Mouse (Mus musculus): ENCODE data around the gene Rhobtb1.

Gene Rhobtb1

DNA sequence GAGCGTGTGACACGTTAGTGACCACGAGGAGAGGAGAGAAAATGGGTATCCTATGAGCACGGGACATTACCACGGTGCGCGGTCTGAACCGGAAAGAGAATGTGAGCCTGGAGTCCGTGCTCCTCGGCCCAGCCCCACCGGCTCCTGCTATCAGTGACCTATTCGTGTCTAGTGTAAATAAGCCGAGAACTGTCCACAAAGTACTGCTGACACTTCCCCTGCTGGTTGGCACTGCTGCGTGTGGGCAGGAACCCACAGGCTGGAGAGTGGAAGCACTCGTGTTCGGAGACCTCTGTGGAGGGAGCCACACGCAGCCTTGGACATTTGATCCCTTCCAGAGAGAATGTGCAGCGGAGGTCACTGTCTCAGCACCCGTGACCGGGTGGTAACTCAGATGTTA is at the start of gene Rhobtb1:
Gene Rhobtb1, plus strand, starts transcription at position 390 of the 400 bp plus-strand sequence.
- no peak for DNase-seq (ENCODE audit: extremely low spot score, low spot score)

DNA sequence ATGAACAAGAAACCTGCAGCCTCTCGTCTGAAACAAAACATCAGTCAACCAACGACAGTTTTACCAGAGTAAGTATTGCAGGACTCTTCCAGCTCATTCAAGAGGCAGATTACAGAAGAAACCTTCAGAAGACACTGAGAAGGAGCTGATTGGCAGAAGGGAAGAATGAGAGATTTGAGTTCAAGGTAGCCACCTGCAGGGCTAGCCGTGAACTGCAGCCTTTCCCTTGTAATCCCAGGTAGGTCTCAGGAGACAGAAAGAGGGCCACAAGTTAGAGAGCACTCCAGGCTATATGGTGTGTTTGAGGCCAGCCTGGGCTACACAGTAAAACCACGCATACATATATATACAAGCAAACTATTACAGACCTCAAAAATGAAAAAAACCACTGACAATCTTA is 49.2 kb upstream of the Rhobtb1 start:
- DNase-seq (ENCODE audit: extremely low spot score, low spot score): peak; percentile 35

DNA sequence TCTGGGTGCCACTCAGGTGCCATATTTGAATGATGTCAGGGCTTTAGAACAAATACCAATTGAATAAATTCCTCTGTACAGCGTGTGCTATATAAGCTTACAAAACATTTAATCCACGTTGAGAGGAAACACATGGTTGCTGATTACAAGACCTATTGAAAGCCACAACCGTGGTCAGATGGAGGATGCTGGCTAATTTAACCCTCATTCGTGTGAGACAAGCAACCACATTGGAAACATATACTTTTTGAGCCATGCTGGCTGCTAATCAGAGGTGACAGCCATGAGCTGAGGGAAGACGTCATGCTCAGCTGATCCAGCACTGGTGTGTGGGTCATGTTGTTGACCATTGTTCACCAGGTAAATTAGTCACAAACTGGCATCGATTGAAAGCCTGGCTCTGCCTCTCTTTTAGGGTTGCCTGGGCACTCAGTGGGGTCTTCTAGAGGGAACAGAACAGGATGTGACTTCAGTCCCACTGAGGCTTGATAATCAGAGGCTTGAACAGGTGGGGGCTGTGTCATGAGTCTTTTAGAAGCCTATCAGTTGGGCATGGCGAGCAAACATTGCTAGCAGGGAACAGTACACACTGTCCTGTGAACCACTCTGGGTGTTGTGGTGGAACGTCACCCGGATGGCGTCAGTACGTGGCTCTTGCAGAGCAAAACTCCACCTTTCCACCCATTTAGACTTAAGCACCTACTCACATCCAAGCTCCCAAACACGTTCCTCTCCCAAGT is 46.9 kb upstream of the Rhobtb1 start:
- DNase-seq (ENCODE audit: extremely low spot score, low spot score): no peak

DNA sequence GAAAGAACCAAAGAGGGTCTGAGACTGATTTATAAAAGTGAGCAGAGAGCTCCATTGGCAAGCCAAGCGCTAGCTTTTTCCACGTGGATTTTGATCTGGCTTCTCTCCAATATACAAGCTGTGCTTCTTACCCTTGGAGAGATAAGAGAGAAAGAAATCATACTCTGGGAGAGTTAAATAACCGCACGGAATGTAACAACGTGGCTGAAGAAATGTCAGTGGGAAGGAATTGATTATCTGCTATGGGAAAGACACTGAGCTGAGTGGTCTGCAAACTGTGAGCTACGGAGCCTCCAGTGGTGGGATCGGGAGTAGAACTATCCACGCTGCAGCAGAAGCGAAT is 46.4 kb upstream of the Rhobtb1 start:
- no peak for DNase-seq (ENCODE audit: extremely low spot score, low spot score)

DNA sequence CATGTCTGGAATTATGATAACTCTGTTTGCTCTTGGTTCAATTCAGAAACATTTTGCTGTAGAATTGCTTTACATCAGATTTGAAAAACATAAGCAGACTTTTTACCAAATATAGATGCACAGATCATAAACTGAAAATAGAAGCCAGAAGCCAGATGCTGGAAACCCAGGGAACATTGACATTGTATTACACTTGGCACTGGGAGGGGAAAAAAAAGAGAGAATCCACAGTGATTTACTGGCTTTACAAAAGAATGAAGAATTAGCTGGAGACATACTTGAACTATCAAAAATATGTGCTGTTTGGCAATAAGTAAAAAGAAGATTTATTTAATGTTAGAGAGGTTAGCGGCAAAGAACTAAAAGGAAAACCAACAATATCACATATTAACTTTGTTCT is 44.4 kb upstream of the Rhobtb1 start:
- no peak for DNase-seq (ENCODE audit: extremely low spot score, low spot score)

DNA sequence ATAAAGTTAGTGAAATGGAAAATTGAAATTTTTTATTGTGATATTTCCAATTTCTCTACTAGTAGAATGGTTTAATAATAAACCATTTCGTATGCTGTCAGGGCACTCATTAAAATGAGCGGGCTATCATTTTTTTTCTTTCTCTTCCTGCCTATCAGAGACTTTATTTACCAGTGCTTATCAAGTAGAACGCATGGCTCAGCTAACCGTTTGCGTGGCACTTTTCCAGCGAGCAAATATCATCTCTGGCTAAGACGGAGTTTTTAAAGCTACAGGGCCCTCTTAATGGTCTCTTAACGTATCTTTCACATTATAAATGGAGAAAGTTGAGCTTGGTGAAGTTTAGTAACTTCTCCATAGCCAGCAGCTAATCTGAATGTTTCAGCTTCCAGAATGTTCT is 44.0 kb upstream of the Rhobtb1 start:
- no peak for DNase-seq (ENCODE audit: extremely low spot score, low spot score)

DNA sequence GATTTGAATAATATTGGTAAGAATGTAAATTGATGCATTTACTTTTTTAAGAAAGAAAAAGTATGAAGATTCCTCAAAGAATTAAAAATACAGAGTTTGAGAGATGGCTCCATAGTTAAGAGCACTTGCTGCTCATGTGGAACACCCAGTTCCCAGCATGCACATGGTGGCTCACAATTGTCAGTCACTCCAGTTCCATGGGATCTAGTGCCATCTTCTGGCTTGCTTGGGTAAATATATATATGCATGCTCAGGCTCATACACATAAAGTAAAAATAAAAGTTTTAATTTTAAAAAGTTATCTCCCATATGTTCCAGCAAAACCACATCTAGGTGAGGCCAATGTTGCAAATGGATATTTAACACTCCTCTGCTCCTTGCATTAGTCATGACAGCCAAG is 36.9 kb upstream of the Rhobtb1 start:
- no peak for DNase-seq (ENCODE audit: extremely low spot score, low spot score)

DNA sequence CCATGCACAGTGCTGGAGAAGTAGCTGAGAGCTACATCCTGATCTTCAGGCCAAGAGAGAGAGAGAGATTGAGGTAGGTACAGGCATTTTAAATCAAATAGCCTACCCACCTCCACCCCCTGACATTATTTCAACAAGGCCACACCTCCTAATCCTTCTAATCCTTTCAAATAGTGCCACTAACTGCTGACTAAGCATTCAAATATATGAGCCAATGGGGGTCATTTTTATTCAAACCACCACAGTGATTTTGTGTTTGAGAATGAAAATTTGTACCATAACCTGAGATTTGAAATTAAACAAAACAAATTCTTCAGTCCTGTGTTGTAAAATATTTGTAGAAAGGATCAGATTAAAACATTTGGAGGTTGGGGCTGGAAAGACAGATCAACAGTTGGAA is 33.2 kb upstream of the Rhobtb1 start:
- no peak for DNase-seq (ENCODE audit: extremely low spot score, low spot score)

DNA sequence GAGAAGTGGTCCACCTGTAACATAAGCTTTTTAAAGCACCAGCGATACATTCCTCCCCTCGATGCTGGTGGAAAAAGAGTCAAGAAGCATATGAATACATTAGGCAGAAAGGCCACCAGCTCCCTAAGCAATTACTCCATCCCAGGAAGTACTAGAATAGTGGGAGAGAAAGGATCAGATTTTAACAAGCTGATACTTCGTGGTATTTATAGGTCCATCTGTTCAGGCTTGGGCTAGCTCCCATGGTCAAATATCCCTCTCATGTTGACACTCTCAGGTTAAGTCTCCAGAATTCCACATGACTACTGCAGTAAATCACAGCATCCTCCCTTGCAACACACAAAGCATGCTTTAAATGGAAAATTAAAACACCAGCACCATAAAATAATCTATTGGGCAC is 32.3 kb upstream of the Rhobtb1 start:
- DNase-seq (ENCODE audit: extremely low spot score, low spot score): no peak

DNA sequence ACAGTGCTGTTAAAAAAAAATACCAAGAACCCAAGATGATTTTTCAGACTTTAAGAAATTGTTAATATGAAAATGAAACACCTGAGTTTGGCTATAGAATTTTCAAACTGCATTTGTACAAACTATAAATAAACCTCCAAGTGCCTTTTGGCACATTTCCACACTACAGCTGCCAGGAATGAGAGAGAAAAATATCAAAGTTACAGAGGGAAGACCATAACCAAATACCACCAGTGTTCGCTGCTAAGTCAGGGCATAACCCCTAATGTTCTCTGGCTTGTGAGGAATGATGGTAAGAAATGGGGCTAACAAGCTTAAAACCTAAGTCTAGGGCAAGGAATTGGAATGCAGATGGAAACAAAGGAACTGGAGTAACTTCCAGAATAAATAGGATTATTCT is 31.8 kb upstream of the Rhobtb1 start:
- no peak for DNase-seq (ENCODE audit: extremely low spot score, low spot score)

DNA sequence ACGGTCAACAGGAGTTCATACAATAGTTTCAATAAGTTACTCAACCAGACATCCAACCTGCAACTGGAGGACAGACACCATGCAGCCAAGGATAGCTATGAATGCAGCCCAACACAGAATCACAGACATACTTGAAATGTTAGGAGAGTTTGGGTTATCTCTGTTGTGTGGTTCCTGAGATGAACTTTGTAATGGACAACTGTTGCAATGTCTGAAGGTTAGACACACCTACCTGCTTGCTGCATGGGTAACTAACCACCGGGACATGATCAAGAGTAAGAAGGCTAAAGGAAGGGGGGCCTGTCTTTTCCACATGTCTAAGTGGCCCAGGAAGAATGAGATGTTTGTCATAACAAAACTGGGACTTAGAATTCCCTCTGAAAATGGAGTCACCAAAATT is 24.7 kb upstream of the Rhobtb1 start:
- no peak for DNase-seq (ENCODE audit: extremely low spot score, low spot score)

DNA sequence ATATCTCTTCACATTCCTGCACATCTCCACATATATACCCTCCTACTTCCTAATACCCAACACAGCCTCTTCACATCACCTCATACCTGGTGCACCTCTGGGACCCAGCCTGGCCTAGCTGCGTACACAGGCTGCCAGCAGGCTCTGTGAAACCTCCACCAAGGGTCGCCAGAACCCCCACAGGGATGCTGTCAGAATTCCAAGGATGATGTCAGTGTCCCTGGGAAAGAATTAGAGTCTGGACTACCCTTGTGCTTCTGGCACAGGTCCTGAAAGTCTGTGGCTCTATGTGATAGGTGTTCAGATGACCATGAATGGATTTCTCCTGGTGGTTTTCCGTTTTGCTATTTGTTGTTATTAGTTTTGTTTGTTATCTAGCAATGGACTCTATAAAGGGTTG is 22.7 kb upstream of the Rhobtb1 start:
- DNase-seq (ENCODE audit: extremely low spot score, low spot score): no peak

DNA sequence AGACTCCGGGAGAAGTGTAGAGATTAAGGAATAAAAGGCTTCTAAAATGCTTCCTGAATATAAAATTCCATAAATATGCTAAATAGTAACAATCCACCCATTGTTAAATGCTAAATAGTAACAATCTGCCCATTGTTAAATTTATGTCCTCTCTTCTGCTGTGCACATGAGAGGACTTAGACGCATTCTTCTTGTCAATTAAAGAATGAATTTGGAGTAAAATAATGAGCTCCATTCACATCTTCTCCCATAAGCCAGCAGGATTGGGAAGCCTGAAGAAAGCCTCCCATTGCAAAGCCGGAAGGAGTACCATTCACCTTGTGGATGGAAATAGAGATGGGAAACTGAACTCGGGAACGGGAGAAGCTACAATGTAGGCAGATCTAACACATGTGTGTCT is 20.6 kb upstream of the Rhobtb1 start:
- DNase-seq (ENCODE audit: extremely low spot score, low spot score): no peak

DNA sequence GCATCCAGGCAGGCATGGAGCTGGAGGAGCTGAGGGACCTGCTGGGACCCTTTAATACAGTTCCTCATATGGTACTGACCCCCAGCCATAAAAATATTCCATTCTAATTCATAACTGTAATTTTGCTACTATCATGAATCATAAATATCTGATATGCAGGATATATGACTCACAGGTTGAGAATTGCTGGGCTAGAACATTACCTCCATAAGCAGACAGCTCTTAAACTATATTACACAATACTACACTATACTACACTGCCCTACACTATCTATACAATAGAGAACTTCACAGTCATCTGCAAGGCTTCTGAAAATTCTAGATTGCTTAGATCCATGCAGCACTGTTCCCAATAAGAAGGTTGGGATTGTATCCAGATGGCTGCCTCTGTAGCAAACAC is 16.9 kb upstream of the Rhobtb1 start:
- DNase-seq (ENCODE audit: extremely low spot score, low spot score): no peak

DNA sequence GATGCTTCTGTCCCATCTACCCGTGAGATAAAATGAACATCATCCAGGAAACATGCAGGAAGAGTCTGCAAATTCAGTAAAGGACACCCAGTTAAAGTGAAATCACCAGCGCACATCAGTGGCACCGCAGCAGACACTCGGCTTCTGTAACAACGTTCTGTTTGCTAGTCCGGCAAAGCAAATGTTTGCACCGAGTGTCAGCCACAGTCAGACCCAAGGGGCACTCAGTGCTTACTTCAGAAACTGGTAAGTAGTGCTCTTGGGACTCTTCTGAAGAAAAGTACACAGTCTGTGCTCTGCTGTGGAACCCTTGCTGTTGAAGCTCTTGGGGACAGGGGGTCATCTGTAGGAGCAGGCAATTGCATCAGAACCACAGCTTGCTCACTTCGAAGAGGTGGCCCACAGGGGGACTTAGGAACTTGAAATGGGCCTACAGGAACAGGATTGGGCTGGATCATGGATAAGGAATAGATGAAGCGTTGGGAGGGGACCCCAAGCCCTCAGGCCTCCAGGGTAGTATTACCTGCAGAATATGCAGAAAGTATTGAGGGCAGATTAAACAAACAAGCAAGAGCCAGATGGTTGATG is 14.9 kb upstream of the Rhobtb1 start:
- DNase-seq (ENCODE audit: extremely low spot score, low spot score): no peak

DNA sequence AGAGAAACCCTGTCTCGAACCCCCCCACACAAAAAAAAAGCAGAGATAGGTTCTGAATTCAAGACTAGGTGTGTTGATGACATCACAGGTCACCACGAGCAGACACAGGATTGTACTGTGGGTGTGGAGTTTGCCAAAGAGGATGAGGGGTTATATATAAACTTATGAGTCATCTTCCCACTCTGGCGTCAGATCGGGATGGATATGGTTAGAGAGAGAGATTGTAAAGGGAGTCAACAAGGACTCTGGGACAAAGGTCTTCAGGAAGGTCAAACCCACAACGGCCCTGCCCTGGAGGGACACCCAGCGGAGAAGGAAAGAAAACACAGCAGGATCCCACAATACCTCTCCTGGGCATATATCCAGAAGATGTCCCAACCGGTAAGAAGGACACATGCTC is 2.0 kb upstream of the Rhobtb1 start:
- DNase-seq (ENCODE audit: extremely low spot score, low spot score): no peak

DNA sequence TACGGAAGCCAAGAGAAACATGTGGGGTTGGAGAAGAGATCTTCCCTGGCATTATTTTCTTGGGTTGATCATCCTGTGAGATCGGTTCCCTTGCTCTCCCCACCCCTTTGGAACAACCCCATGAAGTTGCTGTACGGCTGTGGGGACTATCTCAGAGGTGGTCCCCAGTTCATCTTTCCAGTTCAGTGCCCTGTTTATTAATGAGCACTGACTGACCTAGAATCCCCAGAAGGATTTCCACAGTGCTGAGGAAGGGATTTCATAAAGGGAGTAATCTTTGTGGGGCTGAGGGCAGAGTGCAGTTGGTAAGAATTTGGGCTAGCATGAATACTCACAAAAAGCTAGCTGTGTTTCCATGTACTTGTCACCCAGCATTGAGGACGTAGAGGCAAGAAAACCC is 1.7 kb downstream of the Rhobtb1 start:
- DNase-seq (ENCODE audit: extremely low spot score, low spot score): no peak

DNA sequence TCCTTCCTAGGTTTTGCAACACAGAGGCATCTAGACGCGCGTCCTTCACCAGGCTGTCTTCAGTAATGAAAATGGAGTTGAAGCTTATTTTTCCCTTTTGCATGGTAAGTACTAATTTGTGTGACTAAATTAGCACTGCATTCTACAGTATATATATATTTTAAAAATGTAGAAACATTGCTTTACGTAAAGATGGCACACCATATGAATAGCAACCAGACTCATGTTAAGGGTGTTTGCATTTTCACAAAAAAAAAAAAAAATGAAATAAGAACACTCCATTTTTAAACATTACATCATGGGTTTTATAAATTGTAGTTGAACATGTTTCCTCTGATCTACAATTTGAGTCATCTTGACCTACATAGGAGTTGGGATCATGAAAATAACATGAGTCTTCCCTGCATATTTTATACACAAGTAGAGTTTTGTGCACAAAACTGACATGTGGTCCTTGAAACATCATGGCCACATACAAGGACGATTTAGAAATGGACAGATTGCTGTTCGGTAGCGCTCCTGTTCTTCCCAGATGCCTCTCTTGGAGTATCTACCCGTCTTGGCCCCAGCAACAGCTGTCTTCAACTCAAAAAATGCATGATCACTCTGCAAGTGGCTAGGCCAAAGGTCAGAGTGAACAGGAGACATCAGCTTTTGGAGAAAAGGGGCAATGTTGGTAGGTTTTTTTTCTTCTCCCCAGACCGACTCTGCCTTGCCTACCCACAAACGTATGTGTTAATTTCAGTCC is 4.4 kb downstream of the Rhobtb1 start:
- DNase-seq (ENCODE audit: extremely low spot score, low spot score): no peak

DNA sequence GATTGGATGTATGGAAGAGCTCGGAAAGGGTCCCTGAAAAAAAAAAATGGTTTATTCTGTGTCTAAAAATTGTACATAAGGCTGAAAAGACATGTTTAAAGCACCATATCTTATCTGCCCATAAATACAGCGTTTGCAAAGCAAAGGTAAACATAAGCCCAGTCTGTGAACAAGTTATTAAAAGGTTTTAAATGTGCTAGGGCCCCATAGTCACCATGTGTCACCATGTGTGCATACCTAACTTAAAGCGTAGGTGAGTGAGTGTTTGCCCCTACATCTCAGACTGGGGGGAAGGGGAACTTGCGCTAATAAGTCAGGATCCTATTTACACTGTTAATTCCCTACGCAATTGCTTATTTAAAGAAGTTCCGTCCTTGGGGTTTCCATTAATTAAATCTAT is 5.2 kb downstream of the Rhobtb1 start:
- no peak for DNase-seq (ENCODE audit: extremely low spot score, low spot score)

DNA sequence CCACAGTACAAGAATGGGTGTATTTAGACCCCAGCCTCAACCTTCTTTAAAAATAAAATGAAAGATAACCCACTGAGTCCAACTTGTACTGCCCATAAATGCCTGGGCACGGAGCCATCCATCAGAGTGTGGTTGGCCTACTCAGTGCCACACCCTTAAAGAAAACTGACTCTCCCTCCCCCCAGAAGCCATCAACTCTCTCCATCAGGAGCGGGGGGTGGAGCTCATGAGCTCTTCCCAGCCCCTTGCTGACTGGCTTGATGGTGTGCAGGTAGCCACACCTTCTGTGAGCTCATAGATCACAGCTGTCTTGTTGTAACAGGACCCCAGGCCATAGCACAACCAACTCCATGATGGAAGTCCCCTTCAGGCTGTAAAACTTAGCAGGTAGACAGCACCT is 6.2 kb downstream of the Rhobtb1 start:
- DNase-seq (ENCODE audit: extremely low spot score, low spot score): no peak

DNA sequence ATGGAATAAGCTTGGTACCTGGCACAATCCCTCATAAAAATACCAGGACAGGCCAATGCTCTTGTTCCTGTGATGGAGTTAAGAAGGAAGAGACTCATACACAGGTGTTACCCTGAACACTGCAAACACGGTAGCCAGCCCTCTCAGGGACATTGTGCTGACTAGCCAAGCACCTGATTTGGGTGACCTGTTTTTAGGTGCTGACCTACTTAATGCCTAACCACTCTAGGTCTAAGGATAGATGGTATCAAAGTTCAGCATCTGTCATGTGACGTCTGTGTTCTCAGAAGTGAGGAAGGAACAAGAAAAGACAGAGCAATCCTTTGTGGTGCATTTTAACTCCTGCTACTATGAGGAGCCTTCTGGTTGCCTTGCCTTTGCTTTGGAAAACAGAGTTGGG is 9.6 kb downstream of the Rhobtb1 start:
- DNase-seq (ENCODE audit: extremely low spot score, low spot score): no peak

DNA sequence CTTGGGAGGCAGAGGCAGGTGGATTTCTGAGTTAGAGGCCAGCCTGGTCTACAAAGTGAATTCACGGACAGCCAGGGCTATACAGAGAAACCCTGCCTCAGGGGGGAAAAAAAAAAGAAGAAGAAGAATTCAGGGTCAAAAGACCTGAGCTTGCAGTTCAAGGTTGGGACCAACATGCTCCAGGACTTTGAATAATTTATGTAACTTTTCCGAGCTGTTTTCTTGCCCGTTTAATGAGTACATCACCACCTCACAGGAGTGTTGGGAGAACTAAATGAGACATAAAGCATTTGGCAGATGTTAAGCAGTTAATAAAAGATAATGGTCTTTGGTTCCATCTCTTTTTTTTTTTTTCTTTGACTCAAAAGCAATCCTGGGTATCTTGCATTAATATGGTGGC is 10.3 kb downstream of the Rhobtb1 start:
- no peak for DNase-seq (ENCODE audit: extremely low spot score, low spot score)

DNA sequence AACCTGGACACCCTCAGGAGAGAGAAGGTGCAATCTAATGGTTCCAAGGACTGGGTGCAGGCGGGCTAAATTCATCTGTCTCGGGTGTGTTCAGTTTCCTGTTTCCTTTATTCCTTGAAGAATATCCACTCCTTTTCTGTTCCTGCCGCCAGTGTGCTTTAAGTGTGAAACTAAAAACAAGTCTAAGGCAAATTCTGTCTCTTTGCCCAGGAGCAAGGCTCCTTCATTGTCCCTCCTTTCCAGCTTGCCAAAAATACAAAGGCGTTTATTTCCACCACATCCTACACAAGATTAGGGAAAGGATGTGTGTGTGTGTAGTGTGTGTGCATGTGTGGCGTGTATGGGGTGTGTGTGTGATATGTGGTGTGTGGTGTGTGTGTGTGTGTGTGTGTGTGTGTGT is 11.3 kb downstream of the Rhobtb1 start:
- no peak for DNase-seq (ENCODE audit: extremely low spot score, low spot score)
